Mouse (Mus musculus): ENCODE data around the gene Slc12a1. TPM values are rescaled to one million over a fixed set of nuclear protein-coding genes. Genes with fewer than 3 reads are reported as not detected.
A peak's percentile ranks its signal among the peaks of the same experiment; 100 is the strongest.

Slc12a1 gene
- polyA plus RNA-seq, 1 experiment from 2014 or later, result 0.03 TPM

DNA sequence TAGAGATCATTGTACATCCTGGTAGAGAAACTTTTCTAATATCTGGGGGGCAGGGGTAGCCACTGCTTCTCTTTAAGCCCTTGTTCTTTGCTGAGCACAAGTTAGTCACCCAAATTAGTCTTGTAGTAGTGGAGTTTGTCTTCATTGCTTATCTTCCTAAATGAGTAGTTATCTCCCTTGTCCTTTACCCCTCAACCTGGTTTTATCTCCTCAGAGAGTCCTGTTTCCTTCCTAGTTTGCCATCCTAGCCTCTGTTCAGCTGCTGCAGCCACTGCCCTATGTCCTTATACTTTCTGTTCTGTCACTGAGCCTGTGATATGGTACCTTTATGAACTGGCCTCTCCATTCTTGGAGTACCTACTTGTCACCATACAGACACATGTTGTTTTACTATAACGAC is 69.4 kb downstream of the Slc12a1 start:
- Histone ChIP-seq H3K9ac (ENCODE audit: low read length) (no peak overlapping the region), H3K27me3 (ENCODE audit: control insufficient read depth, insufficient read depth, low read depth, low read length) (no peaks in the 10 kb centered on the region), H3K4me3 (ENCODE audit: low read length) (no peak overlapping the region), H3K9me3 (ENCODE audit: control insufficient read depth, low read length) (no peaks in the 10 kb centered on the region), H3K36me3 (ENCODE audit: control insufficient read depth, insufficient read depth, low read length) (no peaks in the 10 kb centered on the region), H3K4me1 (replicated peaks; ENCODE audit: control insufficient read depth, insufficient read depth, low read length) (no peaks in the 10 kb centered on the region), H3K4me2 (ENCODE audit: low read depth, low read length) (no peak overlapping the region), H3K27ac (ENCODE audit: low read length) (no peak overlapping the region)
- WGBS, result 72% methylated on average over 1 of the region's 1 CpGs
- ATAC-seq (ENCODE audit: low read depth), result no peak

- no peaks in the 10 kb centered on the region for H3K36me3 ChIP-seq (ENCODE audit: control insufficient read depth, insufficient read depth, low read length)
- 67% methylated on average over 11 of the region's 11 CpGs for WGBS
- ATAC-seq (ENCODE audit: low read depth), result no peak
- no peaks in the 10 kb centered on the region for H3K27me3 ChIP-seq (ENCODE audit: control insufficient read depth, insufficient read depth, low read depth, low read length)
- H3K9me3 ChIP-seq (ENCODE audit: control insufficient read depth, low read length), result no peaks in the 10 kb centered on the region
- no peak overlapping the region for H3K27ac ChIP-seq (ENCODE audit: low read length)
- H3K4me2 ChIP-seq (ENCODE audit: low read depth, low read length), result no peak overlapping the region
- H3K4me1 ChIP-seq (replicated peaks; ENCODE audit: control insufficient read depth, insufficient read depth, low read length), result no peaks in the 10 kb centered on the region
- no peak overlapping the region for H3K4me3 ChIP-seq (ENCODE audit: low read length)
- no peak overlapping the region for H3K9ac ChIP-seq (ENCODE audit: low read length)
These were observed 76.4 kb downstream of the Slc12a1 start for GRCm38 (mm10) chr2:125228472-125229409.

GRCm38 (mm10) chr2:125232183-125232582 is 79.9 kb downstream of the Slc12a1 start:
- Histone ChIP-seq H3K36me3 (ENCODE audit: control insufficient read depth, insufficient read depth, low read length) (no peaks in the 10 kb centered on the region), H3K9me3 (ENCODE audit: control insufficient read depth, low read length) (no peaks in the 10 kb centered on the region), H3K9ac (ENCODE audit: low read length) (no peak overlapping the region), H3K4me3 (ENCODE audit: low read length) (no peak overlapping the region), H3K4me1 (replicated peaks; ENCODE audit: control insufficient read depth, insufficient read depth, low read length) (no peaks in the 10 kb centered on the region), H3K4me2 (ENCODE audit: low read depth, low read length) (no peak overlapping the region), H3K27ac (ENCODE audit: low read length) (no peak overlapping the region), H3K27me3 (ENCODE audit: control insufficient read depth, insufficient read depth, low read depth, low read length) (no peaks in the 10 kb centered on the region)
- no peak for ATAC-seq (ENCODE audit: low read depth)
- 84% methylated on average over 4 of the region's 4 CpGs for WGBS

- H3K4me1 ChIP-seq (replicated peaks; ENCODE audit: control insufficient read depth, insufficient read depth, low read length), result no peaks in the 10 kb centered on the region
- no peak for ATAC-seq (ENCODE audit: low read depth)
- no peaks in the 10 kb centered on the region for H3K36me3 ChIP-seq (ENCODE audit: control insufficient read depth, insufficient read depth, low read length)
- H3K27me3 ChIP-seq (ENCODE audit: control insufficient read depth, insufficient read depth, low read depth, low read length), result no peaks in the 10 kb centered on the region
- H3K9ac ChIP-seq (ENCODE audit: low read length), result no peak overlapping the region
- H3K4me3 ChIP-seq (ENCODE audit: low read length), result no peak overlapping the region
- H3K27ac ChIP-seq (ENCODE audit: low read length), result no peak overlapping the region
- no peak overlapping the region for H3K4me2 ChIP-seq (ENCODE audit: low read depth, low read length)
- no peaks in the 10 kb centered on the region for H3K9me3 ChIP-seq (ENCODE audit: control insufficient read depth, low read length)
- 77% methylated on average over 2 of the region's 2 CpGs for WGBS
These were observed 81.2 kb downstream of the Slc12a1 start for GRCm38 (mm10) chr2:125233537-125233936.

- 77% methylated on average over 2 of the region's 2 CpGs for WGBS
- H3K4me3 ChIP-seq (ENCODE audit: low read length), result no peak overlapping the region
- no peak overlapping the region for H3K4me2 ChIP-seq (ENCODE audit: low read depth, low read length)
- no peaks in the 10 kb centered on the region for H3K4me1 ChIP-seq (replicated peaks; ENCODE audit: control insufficient read depth, insufficient read depth, low read length)
- H3K27me3 ChIP-seq (ENCODE audit: control insufficient read depth, insufficient read depth, low read depth, low read length), result no peaks in the 10 kb centered on the region
- no peak overlapping the region for H3K27ac ChIP-seq (ENCODE audit: low read length)
- no peaks in the 10 kb centered on the region for H3K36me3 ChIP-seq (ENCODE audit: control insufficient read depth, insufficient read depth, low read length)
- no peak for ATAC-seq (ENCODE audit: low read depth)
- no peak overlapping the region for H3K9ac ChIP-seq (ENCODE audit: low read length)
- H3K9me3 ChIP-seq (ENCODE audit: control insufficient read depth, low read length), result no peaks in the 10 kb centered on the region
These were observed 81.7 kb downstream of the Slc12a1 start for GRCm38 (mm10) chr2:125234049-125234448.

DNA sequence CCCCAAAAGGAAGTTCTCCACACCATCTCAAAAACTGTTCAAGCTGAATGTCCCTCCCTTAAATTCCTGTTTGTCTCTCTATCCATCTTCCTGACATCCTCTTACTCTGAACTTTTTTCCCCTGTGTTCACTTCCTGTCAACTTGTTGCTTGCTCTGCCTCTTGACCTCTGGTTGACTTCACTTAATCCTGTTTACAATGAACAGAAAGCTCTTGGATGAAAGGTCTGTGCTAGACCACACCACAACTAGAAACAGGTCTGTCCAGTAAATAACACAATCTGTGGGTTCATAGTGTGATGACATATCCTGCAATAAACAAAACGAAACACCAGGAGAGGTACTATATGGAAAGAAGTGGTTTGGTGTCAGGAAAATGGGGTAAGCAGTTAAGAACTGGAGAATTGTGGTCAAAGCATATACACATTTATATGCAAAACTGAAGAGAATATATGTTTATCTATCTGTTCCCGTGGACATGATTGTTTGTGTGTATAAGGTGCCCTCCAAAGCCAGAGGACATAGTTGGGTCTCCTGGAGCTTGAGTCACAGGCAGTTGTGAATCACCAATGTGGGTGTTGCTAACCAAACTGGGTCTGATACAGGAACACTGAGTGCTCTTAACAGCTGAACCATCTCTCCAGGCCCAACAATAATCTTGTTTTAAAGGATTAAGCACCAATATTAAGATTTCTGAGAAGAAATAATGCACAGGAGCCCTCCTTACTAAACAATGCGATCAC is 93.4 kb downstream of the Slc12a1 start:
- Histone ChIP-seq H3K36me3 (ENCODE audit: control insufficient read depth, insufficient read depth, low read length) (peaks cover 7% of the 10 kb centered on the region; the same call in 1 of the 2 replicates), H3K27ac (ENCODE audit: low read length) (no peak overlapping the region), H3K27me3 (ENCODE audit: control insufficient read depth, insufficient read depth, low read depth, low read length) (no peaks in the 10 kb centered on the region), H3K4me1 (replicated peaks; ENCODE audit: control insufficient read depth, insufficient read depth, low read length) (peaks cover 24% of the 10 kb centered on the region), H3K4me3 (ENCODE audit: low read length) (no peak overlapping the region), H3K9me3 (ENCODE audit: control insufficient read depth, low read length) (no peaks in the 10 kb centered on the region), H3K4me2 (ENCODE audit: low read depth, low read length) (no peak overlapping the region), H3K9ac (ENCODE audit: low read length) (no peak overlapping the region)
- WGBS, result 63% methylated on average over 3 of the region's 3 CpGs
- ATAC-seq (ENCODE audit: low read depth), result no peak

- peak overlapping the region; percentile 96 for H3K27ac ChIP-seq (ENCODE audit: low read length)
- H3K4me2 ChIP-seq (ENCODE audit: low read depth, low read length), result peak overlapping the region; percentile 76
- H3K9ac ChIP-seq (ENCODE audit: low read length), result peak overlapping the region; percentile 88
- WGBS, result 13% methylated on average over 9 of the region's 9 CpGs
- H3K9me3 ChIP-seq (ENCODE audit: control insufficient read depth, low read length), result no peaks in the 10 kb centered on the region
- peaks cover 9% of the 10 kb centered on the region; the same call in 1 of the 2 replicates for H3K36me3 ChIP-seq (ENCODE audit: control insufficient read depth, insufficient read depth, low read length)
- peak overlapping the region; percentile 86 for H3K4me3 ChIP-seq (ENCODE audit: low read length)
- peaks cover 24% of the 10 kb centered on the region for H3K4me1 ChIP-seq (replicated peaks; ENCODE audit: control insufficient read depth, insufficient read depth, low read length)
- no peak for ATAC-seq (ENCODE audit: low read depth)
- H3K27me3 ChIP-seq (ENCODE audit: control insufficient read depth, insufficient read depth, low read depth, low read length), result no peaks in the 10 kb centered on the region
These were observed 94.4 kb downstream of the Slc12a1 start for GRCm38 (mm10) chr2:125246669-125247068.

DNA sequence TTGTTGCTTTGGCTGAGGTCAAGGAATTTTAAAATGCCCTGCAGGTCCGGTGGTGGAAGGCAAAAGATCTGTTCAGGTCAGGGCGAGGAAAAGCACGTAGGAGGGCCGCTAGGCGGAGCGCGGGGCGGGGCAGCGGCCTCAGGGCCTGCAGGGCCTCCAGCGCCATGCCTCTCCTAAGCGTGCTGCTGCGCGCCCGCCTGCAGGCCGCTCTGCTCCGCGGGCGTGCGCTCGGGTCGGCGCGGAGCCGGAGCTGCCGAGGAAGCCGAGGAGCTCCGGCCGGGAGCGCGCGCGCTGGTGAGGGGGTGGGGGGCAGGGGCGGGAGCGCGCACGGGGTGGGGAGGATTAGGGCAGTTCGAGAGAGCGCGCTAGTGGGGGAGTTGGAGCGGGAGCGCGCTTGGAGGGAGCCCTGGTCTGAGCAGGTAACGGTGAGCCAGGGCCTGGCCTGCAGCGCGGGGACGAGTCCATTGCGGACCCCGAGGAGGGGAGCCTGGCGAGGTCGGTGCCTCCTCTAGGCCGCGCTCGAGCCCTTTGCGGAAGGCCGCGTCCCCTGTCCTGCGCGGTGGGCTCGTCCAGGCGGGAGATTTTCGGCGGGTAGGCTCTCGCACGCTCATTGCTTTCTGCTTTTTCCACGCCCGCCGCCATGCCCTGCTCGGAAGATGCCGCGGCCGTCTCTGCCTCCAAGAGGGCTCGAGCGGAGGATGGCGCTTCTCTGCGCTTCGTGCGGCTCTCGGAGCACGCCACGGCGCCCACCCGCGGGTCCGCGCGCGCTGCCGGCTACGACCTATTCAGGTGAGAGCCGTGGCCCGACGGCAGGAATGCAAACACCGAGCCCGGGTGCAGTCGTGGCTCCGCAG is 95.0 kb downstream of the Slc12a1 start, which contains the start of gene Dut:
Gene Dut, plus strand, starts transcription at position 83 of the 854 bp plus-strand sequence.
- H3K9me3 ChIP-seq (ENCODE audit: control insufficient read depth, low read length), result no peaks in the 10 kb centered on the region
- H3K27ac ChIP-seq (ENCODE audit: low read length), result peak within 1 kb of the TSS; percentile 96
- H3K4me3 ChIP-seq (ENCODE audit: low read length), result peak within 1 kb of the TSS; percentile 86
- H3K9ac ChIP-seq (ENCODE audit: low read length), result peak within 1 kb of the TSS; percentile 88
- peaks cover 24% of the 10 kb centered on the region for H3K4me1 ChIP-seq (replicated peaks; ENCODE audit: control insufficient read depth, insufficient read depth, low read length)
- H3K36me3 ChIP-seq (ENCODE audit: control insufficient read depth, insufficient read depth, low read length), result peaks cover 15% of the 10 kb centered on the region; the same call in 1 of the 2 replicates
- no peaks in the 10 kb centered on the region for H3K27me3 ChIP-seq (ENCODE audit: control insufficient read depth, insufficient read depth, low read depth, low read length)
- peak; percentile 99 for ATAC-seq (ENCODE audit: low read depth)
- peak within 1 kb of the TSS; percentile 76 for H3K4me2 ChIP-seq (ENCODE audit: low read depth, low read length)
- under 1% methylated on average over 94 of the region's 96 CpGs for WGBS

All from lung, embryonic 16.5 days (tissue).